7 mouse cellular contexts compared by ENCODE assay signal in the genomic region with DNA sequence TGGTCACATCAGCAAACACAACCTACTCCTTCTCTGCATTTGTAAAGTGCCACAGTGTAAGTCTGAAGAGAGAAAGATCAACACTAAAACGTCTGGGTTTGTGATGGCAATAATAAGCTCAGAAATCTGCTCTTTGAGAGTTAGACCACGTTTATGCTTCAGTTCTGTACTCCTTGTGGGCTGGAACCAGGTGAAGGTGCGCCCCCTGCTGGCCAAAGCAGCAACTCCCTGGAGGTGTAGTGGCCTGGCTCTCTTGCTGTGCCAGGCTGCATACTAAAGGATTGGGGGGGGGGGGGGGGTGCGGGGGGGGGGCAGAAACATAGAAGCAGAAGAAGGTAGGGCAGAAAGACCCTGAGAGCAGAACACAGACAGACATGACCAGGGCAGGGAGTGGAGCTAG. TPM values are rescaled to one million over a fixed set of nuclear protein-coding genes. Genes with fewer than 3 reads are reported as not detected.
DNase-seq lines count a peak whose midpoint lies in the region; ATAC-seq and TF ChIP-seq lines count a peak whose summit lies in the region.

No protein-coding gene starts in this region.

- 0% methylated on average over 4 of the region's 4 CpGs for WGBS in embryonic facial prominence, embryonic 11.5 days
- 0% methylated on average over 3 of the region's 4 CpGs for WGBS in kidney, adult 2 months
- under 1% methylated on average over 4 of the region's 4 CpGs for WGBS in limb, embryonic 10.5 days
- 0% methylated on average over 4 of the region's 4 CpGs for WGBS in midbrain, embryonic 14.5 days
- WGBS in small intestine, adult 2 months: 0% methylated on average over 4 of the region's 4 CpGs

- no peaks in the 10 kb centered on the region for H3K4me1 ChIP-seq in embryonic facial prominence, embryonic 11.5 days (ENCODE audit: control insufficient read depth, insufficient read depth, low read length)
- no peaks in the 10 kb centered on the region for H3K4me1 ChIP-seq in kidney, adult 2 months (ENCODE audit: control insufficient read depth, insufficient read depth, low read length)
- H3K4me1 ChIP-seq in limb, embryonic 10.5 days: no peaks in the 10 kb centered on the region
- no peaks in the 10 kb centered on the region for H3K4me1 ChIP-seq in midbrain, embryonic 14.5 days (ENCODE audit: control insufficient read depth, insufficient read depth, low read length)
- no peaks in the 10 kb centered on the region for H3K4me1 ChIP-seq in small intestine, adult 2 months (ENCODE audit: control insufficient read depth, insufficient read depth, insufficient read length, low read length)

- no peak overlapping the region for H3K9ac ChIP-seq in embryonic facial prominence, embryonic 11.5 days (replicated peaks; ENCODE audit: low read length)
- H3K9ac ChIP-seq in midbrain, embryonic 14.5 days (replicated peaks; ENCODE audit: low read length): no peak overlapping the region

- H3K27ac ChIP-seq in embryonic facial prominence, embryonic 11.5 days (replicated peaks; ENCODE audit: low read depth, low read length): no peak overlapping the region
- H3K27ac ChIP-seq in kidney, adult 2 months (ENCODE audit: insufficient read depth, low read depth, low read length): no peak overlapping the region
- no peak overlapping the region for H3K27ac ChIP-seq in limb, embryonic 10.5 days
- H3K27ac ChIP-seq in midbrain, embryonic 14.5 days (replicated peaks; ENCODE audit: low read depth, low read length): no peak overlapping the region
- no peak overlapping the region for H3K27ac ChIP-seq in small intestine, adult 2 months (ENCODE audit: insufficient read depth, low read depth, low read length)

- TF ChIP-seq CTCF in kidney, adult 2 months (conservative IDR thresholded peaks at IDR 0.05; ENCODE audit: insufficient read depth, insufficient read length, low read depth, low read length): peak; percentile 64
- peak; percentile 58; the same call in 1 of the 2 replicates for TF ChIP-seq CTCF in small intestine, adult 2 months (IDR thresholded peaks at IDR 0.05; ENCODE audit: extremely low read depth, insufficient read length, insufficient replicate concordance, low read depth, low read length)

- H3K4me2 ChIP-seq in embryonic facial prominence, embryonic 11.5 days (ENCODE audit: low read depth, low read length): no peak overlapping the region
- no peak overlapping the region for H3K4me2 ChIP-seq in midbrain, embryonic 14.5 days (ENCODE audit: low read length)

- no peak for TF ChIP-seq POLR2A in kidney, adult 2 months (IDR thresholded peaks at IDR 0.05; ENCODE audit: low read depth, low read length)
- no peak for TF ChIP-seq POLR2A in small intestine, adult 2 months (IDR thresholded peaks at IDR 0.05; ENCODE audit: low read depth, low read length)

- H3K4me3 ChIP-seq in embryonic facial prominence, embryonic 11.5 days (ENCODE audit: low read depth, low read length): no peak overlapping the region
- no peak overlapping the region for H3K4me3 ChIP-seq in kidney, adult 2 months (ENCODE audit: insufficient read depth, low read depth, low read length)
- H3K4me3 ChIP-seq in limb, embryonic 10.5 days: no peak overlapping the region
- no peak overlapping the region for H3K4me3 ChIP-seq in midbrain, embryonic 14.5 days (replicated peaks; ENCODE audit: low read depth, low read length)
- H3K4me3 ChIP-seq in small intestine, adult 2 months (ENCODE audit: low read depth, low read length): no peak overlapping the region

- H3K36me3 ChIP-seq in embryonic facial prominence, embryonic 11.5 days (replicated peaks; ENCODE audit: control insufficient read depth, insufficient read depth, low read depth, low read length): no peaks in the 10 kb centered on the region
- H3K36me3 ChIP-seq in kidney, adult 2 months (ENCODE audit: control insufficient read depth, insufficient read depth, low read length): no peaks in the 10 kb centered on the region
- no peaks in the 10 kb centered on the region for H3K36me3 ChIP-seq in limb, embryonic 10.5 days
- no peaks in the 10 kb centered on the region for H3K36me3 ChIP-seq in midbrain, embryonic 14.5 days (ENCODE audit: control insufficient read depth, insufficient read depth, low read length)
- H3K36me3 ChIP-seq in small intestine, adult 2 months (ENCODE audit: control insufficient read depth, insufficient read depth, low read length): no peaks in the 10 kb centered on the region

- no peaks in the 10 kb centered on the region for H3K27me3 ChIP-seq in embryonic facial prominence, embryonic 11.5 days (ENCODE audit: control insufficient read depth, insufficient read depth, low read length)
- no peaks in the 10 kb centered on the region for H3K27me3 ChIP-seq in kidney, adult 2 months (replicated peaks; ENCODE audit: control insufficient read depth, insufficient read depth, low read length)
- H3K27me3 ChIP-seq in limb, embryonic 10.5 days (ENCODE audit: low read depth, poor library complexity, severe bottlenecking): no peaks in the 10 kb centered on the region
- no peaks in the 10 kb centered on the region for H3K27me3 ChIP-seq in midbrain, embryonic 14.5 days (ENCODE audit: control insufficient read depth, insufficient read depth, low read length)
- no peaks in the 10 kb centered on the region for H3K27me3 ChIP-seq in small intestine, adult 2 months (ENCODE audit: control insufficient read depth, insufficient read depth, low read length)

- no peaks in the 10 kb centered on the region for H3K9me3 ChIP-seq in embryonic facial prominence, embryonic 11.5 days (replicated peaks; ENCODE audit: control insufficient read depth, low read length)
- no peaks in the 10 kb centered on the region for H3K9me3 ChIP-seq in limb, embryonic 10.5 days (replicated peaks)
- H3K9me3 ChIP-seq in midbrain, embryonic 14.5 days (ENCODE audit: control insufficient read depth, low read length): no peaks in the 10 kb centered on the region

- peak; percentile 69; the same call in 1 of the 2 replicates for ATAC-seq in embryonic facial prominence, embryonic 11.5 days (replicated peaks; ENCODE audit: insufficient number of reproducible peaks, low FRiP score, low TSS enrichment, low read depth)
- peak; percentile 61; the same call in 1 of the 2 replicates for ATAC-seq in midbrain, embryonic 14.5 days (ENCODE audit: low FRiP score, low TSS enrichment)

- DNase-seq in adrenal gland, postnatal 36 days: peak; percentile 74
- DNase-seq in embryonic facial prominence, embryonic 11.5 days (ENCODE audit: low spot score): peak; percentile 66
- DNase-seq in heart, adult 8-10 months (ENCODE audit: low spot score): peak; percentile 14
- peak; percentile 45 for DNase-seq in kidney, adult 2 months
- peak; percentile 87 for DNase-seq in limb, embryonic 10.5 days (ENCODE audit: low spot score)
- DNase-seq in midbrain, embryonic 14.5 days: peak; percentile 75

RNA-seq across cellular contexts. Expression of gene Ang6, which starts 18.2 kb away (rescaled TPM):
- total RNA-seq in adrenal gland, postnatal 36 days (2021): not detected
- not detected in 2 replicates for polyA plus RNA-seq in embryonic facial prominence, embryonic 11.5 days (2014; fragmentation: Nextera tagmentation; extraction: Ambion mirVana)
- total RNA-seq in heart, adult 8-10 months (2022): not detected
- polyA plus RNA-seq in kidney, adult 2 months (2012; rRNA removed): not detected in 2 replicates
- polyA plus RNA-seq in limb, embryonic 10.5 days (2016; fragmentation: Nextera tagmentation; extraction: Ambion mirVana): not detected in 2 replicates
- not detected in 2 replicates for polyA plus RNA-seq in midbrain, embryonic 14.5 days (2014; fragmentation: Nextera tagmentation; extraction: Ambion mirVana)
- polyA plus RNA-seq in small intestine, adult 2 months (2012; rRNA removed): not detected in 2 replicates

RNA-seq across cellular contexts. Expression of gene Ang5, which starts 27.0 kb away (rescaled TPM):
- not detected for total RNA-seq in adrenal gland, postnatal 36 days (2021)
- polyA plus RNA-seq in embryonic facial prominence, embryonic 11.5 days (2014; fragmentation: Nextera tagmentation; extraction: Ambion mirVana): not detected in 2 replicates
- not detected for total RNA-seq in heart, adult 8-10 months (2022)
- polyA plus RNA-seq in kidney, adult 2 months (2012; rRNA removed): not detected in 2 replicates
- not detected in 2 replicates for polyA plus RNA-seq in limb, embryonic 10.5 days (2016; fragmentation: Nextera tagmentation; extraction: Ambion mirVana)
- polyA plus RNA-seq in midbrain, embryonic 14.5 days (2014; fragmentation: Nextera tagmentation; extraction: Ambion mirVana): not detected in 2 replicates
- not detected in 2 replicates for polyA plus RNA-seq in small intestine, adult 2 months (2012; rRNA removed)

RNA-seq across cellular contexts. Expression of gene Gm8113, which starts 58.7 kb away (rescaled TPM):
- total RNA-seq in adrenal gland, postnatal 36 days (2021): 1 to 10 TPM in 1 of 2 experiments, under 1 TPM in 1; 0.43 to 6.2 TPM
- 14.2 and 16.7 TPM in 2 replicates for polyA plus RNA-seq in embryonic facial prominence, embryonic 11.5 days (2014; fragmentation: Nextera tagmentation; extraction: Ambion mirVana)
- total RNA-seq in heart, adult 8-10 months (2022): 1 to 10 TPM; 2.6 to 5.3 (median 4.2) TPM
- 0.30 and 0.33 TPM in 2 replicates for polyA plus RNA-seq in kidney, adult 2 months (2012; rRNA removed)
- 10.9 and 13.5 TPM in 2 replicates for polyA plus RNA-seq in limb, embryonic 10.5 days (2016; fragmentation: Nextera tagmentation; extraction: Ambion mirVana)
- 3.7 and 5.4 TPM in 2 replicates for polyA plus RNA-seq in midbrain, embryonic 14.5 days (2014; fragmentation: Nextera tagmentation; extraction: Ambion mirVana)
- polyA plus RNA-seq in small intestine, adult 2 months (2012; rRNA removed): 0.08 and 0.15 TPM in 2 replicates

Comparison
In these comparisons a context has a peak if more than half of its experiments do, and no peak if none do; other contexts are left out.
1. DNase-seq: peak in every context shown above with its lines; median percentile 87 in limb, embryonic 10.5 days; 75 in midbrain, embryonic 14.5 days; 74 in adrenal gland, postnatal 36 days; 66 in embryonic facial prominence, embryonic 11.5 days; 45 in kidney, adult 2 months; 14 in heart, adult 8-10 months.